Mouse (Mus musculus) liver, adult 2 months (tissue): ENCODE data around the gene Gata5.

Experiments used
- CTCF ChIP-seq: fragments of 200-500 bp; IDR thresholded peaks from 2 replicates; pipeline ENCODE4 v1.5.1; 2011; ENCODE audit warnings: low read depth, low read length, control low read depth
- POLR2A ChIP-seq: fragments of 200-500 bp; IDR thresholded peaks from 2 replicates; pipeline ENCODE4 v1.6.1; 2011; ENCODE audit warnings: low read length, control low read depth; ENCODE audit not compliant: insufficient read depth; ENCODE audit errors: extremely low read depth

- TF ChIP-seq CTCF: no peak
- TF ChIP-seq POLR2A: no peak
Observed at GRCm38 (mm10) chr2:180342189-180342588, 7.7 kb upstream of the Gata5 start.
